9 mouse cellular contexts compared by ENCODE assay signal in the genomic region with DNA sequence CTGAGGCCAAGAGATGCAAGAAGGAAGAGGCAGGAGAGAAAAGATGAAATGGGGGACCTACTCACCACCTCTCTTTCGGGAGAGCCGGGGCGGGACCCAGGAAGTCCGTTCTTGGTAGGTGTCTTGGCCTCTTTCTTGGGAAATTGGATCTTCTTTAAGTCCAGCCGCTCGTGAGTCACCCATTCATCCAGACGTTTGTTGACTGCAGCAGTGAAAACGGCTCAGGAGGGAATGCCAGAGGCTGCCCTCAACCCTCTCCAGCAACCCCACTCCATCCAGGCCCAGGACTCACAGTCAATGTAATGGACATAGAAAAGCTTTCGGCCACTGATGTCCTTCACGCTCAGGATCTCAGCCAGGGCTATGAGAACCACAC. TPM values are rescaled to one million over a fixed set of nuclear protein-coding genes. Genes with fewer than 3 reads are reported as not detected.
DNase-seq lines count a peak whose midpoint lies in the region; ATAC-seq and TF ChIP-seq lines count a peak whose summit lies in the region.
"Had no signal": no experiment of that assay in that cellular context is flagged by ENCODE, and none has a peak within 500 bp of the region (broad histone marks: within the 10 kb centered on the region; RNA-seq: fewer than 3 reads in every experiment).

No protein-coding gene starts in this region.

- no peak for ATAC-seq in kidney, postnatal 0 days (replicated peaks; ENCODE audit: low FRiP score, low read depth)
- no peak for ATAC-seq in hindbrain, embryonic 13.5 days (ENCODE audit: low FRiP score)
- no peak; the same call in 1 of the 2 replicates for ATAC-seq in midbrain, embryonic 14.5 days (ENCODE audit: low FRiP score, low TSS enrichment)

- TF ChIP-seq POLR2A in bone marrow macrophage, adult 2 months (IDR thresholded peaks at IDR 0.05; ENCODE audit: borderline replicate concordance, low read depth, low read length) = no peak

- H3K36me3 ChIP-seq in kidney, postnatal 0 days (ENCODE audit: insufficient read depth, low read length) = peaks cover 42% of the 10 kb centered on the region
- peaks cover 48% of the 10 kb centered on the region for H3K36me3 ChIP-seq in hindbrain, embryonic 13.5 days
- peaks cover 47% of the 10 kb centered on the region for H3K36me3 ChIP-seq in midbrain, embryonic 14.5 days (ENCODE audit: control insufficient read depth, insufficient read depth, low read length)

- H3K4me2 ChIP-seq in kidney, postnatal 0 days (ENCODE audit: low read length) = peak overlapping the region; percentile 72
- peak overlapping the region; percentile 79 for H3K4me2 ChIP-seq in hindbrain, embryonic 13.5 days
- H3K4me2 ChIP-seq in midbrain, embryonic 14.5 days (ENCODE audit: low read length) = peak overlapping the region; percentile 81

- no peaks in the 10 kb centered on the region for H3K27me3 ChIP-seq in kidney, postnatal 0 days (ENCODE audit: insufficient read depth, low read length)
- H3K27me3 ChIP-seq in hindbrain, embryonic 13.5 days = 0 out of 2 replicates have a peak, but pooled peaks cover 12% of the 10 kb centered on the region
- H3K27me3 ChIP-seq in midbrain, embryonic 14.5 days (ENCODE audit: control insufficient read depth, insufficient read depth, low read length) = no peaks in the 10 kb centered on the region

- peak overlapping the region; percentile 84 for H3K4me3 ChIP-seq in kidney, postnatal 0 days (replicated peaks; ENCODE audit: low read depth, low read length)
- peak overlapping the region; percentile 71 for H3K4me3 ChIP-seq in bone marrow macrophage, adult 2 months (ENCODE audit: insufficient read depth, low read length)
- H3K4me3 ChIP-seq in hindbrain, embryonic 13.5 days = peak overlapping the region; percentile 64
- peak overlapping the region; percentile 63 for H3K4me3 ChIP-seq in midbrain, embryonic 14.5 days (replicated peaks; ENCODE audit: low read depth, low read length)

- 53% methylated on average over 10 of the region's 10 CpGs for WGBS in kidney, postnatal 0 days
- 65% methylated on average over 10 of the region's 10 CpGs for WGBS in hindbrain, embryonic 13.5 days
- 64% methylated on average over 10 of the region's 10 CpGs for WGBS in midbrain, embryonic 14.5 days

- no peaks in the 10 kb centered on the region for H3K9me3 ChIP-seq in kidney, postnatal 0 days (replicated peaks; ENCODE audit: low read length)
- H3K9me3 ChIP-seq in hindbrain, embryonic 13.5 days = no peaks in the 10 kb centered on the region
- no peaks in the 10 kb centered on the region for H3K9me3 ChIP-seq in midbrain, embryonic 14.5 days (ENCODE audit: control insufficient read depth, low read length)

- peaks cover 7% of the 10 kb centered on the region; the same call in 1 of the 2 replicates for H3K4me1 ChIP-seq in kidney, postnatal 0 days (replicated peaks; ENCODE audit: insufficient read depth, low read length)
- peaks cover 24% of the 10 kb centered on the region for H3K4me1 ChIP-seq in bone marrow macrophage, adult 2 months (ENCODE audit: control insufficient read depth, insufficient read depth, low read length)
- H3K4me1 ChIP-seq in hindbrain, embryonic 13.5 days (replicated peaks) = peaks cover 35% of the 10 kb centered on the region
- peaks cover 22% of the 10 kb centered on the region for H3K4me1 ChIP-seq in midbrain, embryonic 14.5 days (ENCODE audit: control insufficient read depth, insufficient read depth, low read length)

- H3K27ac ChIP-seq in kidney, postnatal 0 days = peak overlapping the region; percentile 99; the same call in 1 of the 2 replicates
- 0 out of 2 replicates have a peak overlapping the region, but pooled peaks have one; percentile 2 for H3K27ac ChIP-seq in bone marrow macrophage, adult 2 months (ENCODE audit: insufficient read depth, low read depth, low read length)
- H3K27ac ChIP-seq in hindbrain, embryonic 13.5 days = peak overlapping the region; percentile 98
- H3K27ac ChIP-seq in midbrain, embryonic 14.5 days (replicated peaks; ENCODE audit: low read depth, low read length) = peak overlapping the region; percentile 99

- DNase-seq in kidney, postnatal 0 days (ENCODE audit: low spot score) = no peak
- DNase-seq in kidney, postnatal 10 days = no peak
- no peak for DNase-seq in midbrain, embryonic 14.5 days
- no peak for DNase-seq in right cerebral cortex, postnatal 25 days
- DNase-seq in gastrocnemius, adult 8-10 months (ENCODE audit: low spot score in 2 of 2) = no peak
- no peak for DNase-seq in frontal cortex, adult 2 months (ENCODE audit: extremely low spot score in 1 of 2, low spot score in 1 of 2)

- TF ChIP-seq CTCF in kidney, postnatal 0 days (IDR thresholded peaks at IDR 0.05; ENCODE audit: low read depth) = no peak
- TF ChIP-seq CTCF in bone marrow macrophage, adult 2 months (IDR thresholded peaks at IDR 0.05; ENCODE audit: low read depth, low read length) = no peak

- peak overlapping the region; percentile 88 for H3K9ac ChIP-seq in kidney, postnatal 0 days (ENCODE audit: low read depth, low read length)
- H3K9ac ChIP-seq in hindbrain, embryonic 13.5 days = peak overlapping the region; percentile 85
- H3K9ac ChIP-seq in midbrain, embryonic 14.5 days (replicated peaks; ENCODE audit: low read length) = peak overlapping the region; percentile 89

RNA-seq across cellular contexts. Expression of a gene that starts 0.9 kb away (rescaled TPM):
- 54.0 and 56.5 TPM in 2 replicates for polyA plus RNA-seq in kidney, postnatal 0 days (2015; fragmentation: Nextera tagmentation; extraction: Ambion mirVana)
- polyA plus RNA-seq in bone marrow macrophage, adult 2 months (2012; ENCODE audit: insufficient read depth, insufficient read length, missing spikeins) = 56.1 and 56.6 TPM in 2 replicates
- 77.2 and 79.7 TPM in 2 replicates for polyA plus RNA-seq in hindbrain, embryonic 13.5 days (2015; fragmentation: Nextera tagmentation; extraction: Ambion mirVana)
- 49.5 and 58.3 TPM in 2 replicates for polyA plus RNA-seq in midbrain, embryonic 14.5 days (2014; fragmentation: Nextera tagmentation; extraction: Ambion mirVana)
- 10 to 100 TPM; 17.2 to 23.9 (median 21.6) TPM for total RNA-seq in gastrocnemius, adult 8-10 months (2022)
- polyA plus RNA-seq in frontal cortex, adult 2 months (2012; rRNA removed) = 109 and 111 TPM in 2 replicates

RNA-seq across cellular contexts. Expression of a gene that starts 7.5 kb away (rescaled TPM):
- polyA plus RNA-seq in kidney, postnatal 0 days (2015; fragmentation: Nextera tagmentation; extraction: Ambion mirVana) = 107 and 128 TPM in 2 replicates
- polyA plus RNA-seq in bone marrow macrophage, adult 2 months (2012; ENCODE audit: insufficient read depth, insufficient read length, missing spikeins) = 82.4 and 102 TPM in 2 replicates
- polyA plus RNA-seq in hindbrain, embryonic 13.5 days (2015; fragmentation: Nextera tagmentation; extraction: Ambion mirVana) = 71.2 and 80.6 TPM in 2 replicates
- 46.8 and 58.8 TPM in 2 replicates for polyA plus RNA-seq in midbrain, embryonic 14.5 days (2014; fragmentation: Nextera tagmentation; extraction: Ambion mirVana)
- 10 to 100 TPM; 40.5 to 63.8 (median 50.9) TPM for total RNA-seq in gastrocnemius, adult 8-10 months (2022)
- 50.2 and 56.5 TPM in 2 replicates for polyA plus RNA-seq in frontal cortex, adult 2 months (2012; rRNA removed)

RNA-seq across cellular contexts. Expression of a gene that starts 28.1 kb away (rescaled TPM):
- polyA plus RNA-seq in kidney, postnatal 0 days (2015; fragmentation: Nextera tagmentation; extraction: Ambion mirVana) = 42.6 and 45.5 TPM in 2 replicates
- polyA plus RNA-seq in bone marrow macrophage, adult 2 months (2012; ENCODE audit: insufficient read depth, insufficient read length, missing spikeins) = 77.1 and 93.4 TPM in 2 replicates
- polyA plus RNA-seq in hindbrain, embryonic 13.5 days (2015; fragmentation: Nextera tagmentation; extraction: Ambion mirVana) = 30.1 and 35.2 TPM in 2 replicates
- polyA plus RNA-seq in midbrain, embryonic 14.5 days (2014; fragmentation: Nextera tagmentation; extraction: Ambion mirVana) = 30.0 and 30.2 TPM in 2 replicates
- 10 to 100 TPM; 13.8 to 20.5 (median 15.0) TPM for total RNA-seq in gastrocnemius, adult 8-10 months (2022)
- 32.6 and 33.4 TPM in 2 replicates for polyA plus RNA-seq in frontal cortex, adult 2 months (2012; rRNA removed)

RNA-seq across cellular contexts. Expression of a gene that starts 41.3 kb away (rescaled TPM):
- 7.1 and 7.2 TPM in 2 replicates for polyA plus RNA-seq in kidney, postnatal 0 days (2015; fragmentation: Nextera tagmentation; extraction: Ambion mirVana)
- polyA plus RNA-seq in bone marrow macrophage, adult 2 months (2012; ENCODE audit: insufficient read depth, insufficient read length, missing spikeins) = 13.5 and 14.4 TPM in 2 replicates
- 2.2 and 2.9 TPM in 2 replicates for polyA plus RNA-seq in hindbrain, embryonic 13.5 days (2015; fragmentation: Nextera tagmentation; extraction: Ambion mirVana)
- polyA plus RNA-seq in midbrain, embryonic 14.5 days (2014; fragmentation: Nextera tagmentation; extraction: Ambion mirVana) = 1.6 and 2.8 TPM in 2 replicates
- 1 to 10 TPM; 2.0 to 2.6 (median 2.5) TPM for total RNA-seq in gastrocnemius, adult 8-10 months (2022)
- 2.5 and 2.8 TPM in 2 replicates for polyA plus RNA-seq in frontal cortex, adult 2 months (2012; rRNA removed)

RNA-seq across cellular contexts. Expression of a gene that starts 48.7 kb away (rescaled TPM):
- 12.3 and 13.7 TPM in 2 replicates for polyA plus RNA-seq in kidney, postnatal 0 days (2015; fragmentation: Nextera tagmentation; extraction: Ambion mirVana)
- not detected in 2 replicates for polyA plus RNA-seq in bone marrow macrophage, adult 2 months (2012; ENCODE audit: insufficient read depth, insufficient read length, missing spikeins)
- 0.21 TPM in 1 of 2 replicates, not detected in the other for polyA plus RNA-seq in hindbrain, embryonic 13.5 days (2015; fragmentation: Nextera tagmentation; extraction: Ambion mirVana)
- not detected in 2 replicates for polyA plus RNA-seq in midbrain, embryonic 14.5 days (2014; fragmentation: Nextera tagmentation; extraction: Ambion mirVana)
- total RNA-seq in gastrocnemius, adult 8-10 months (2022) = not detected
- 0.04 TPM in 2 replicates for polyA plus RNA-seq in frontal cortex, adult 2 months (2012; rRNA removed)
- polyA plus RNA-seq: activated CD4-positive, CD25-positive, alpha-beta regulatory T cell, adult 4 months had no signal

Comparison
In these comparisons a context has a peak if more than half of its experiments do, and no peak if none do; other contexts are left out.
1. H3K27ac ChIP-seq: peak in every context shown above with its lines; median percentile 99 in kidney, postnatal 0 days; 99 in midbrain, embryonic 14.5 days; 98 in hindbrain, embryonic 13.5 days; 2 in bone marrow macrophage, adult 2 months.